8 mouse cellular contexts compared by ENCODE assay signal in genomic region chr6:34176111-34176863, GRCm38 (mm10). TPM values are rescaled to one million over a fixed set of nuclear protein-coding genes. Genes with fewer than 3 reads are reported as not detected.
A peak's percentile ranks its signal among the peaks of the same experiment; 100 is the strongest.
DNase-seq lines count a peak whose midpoint lies in the region; ATAC-seq and TF ChIP-seq lines count a peak whose summit lies in the region.

No protein-coding gene starts in this region.

- WGBS in heart, embryonic 11.5 days (ENCODE audit: insufficient replicate concordance), result 2% methylated on average over 29 of the region's 29 CpGs
- WGBS in embryonic facial prominence, embryonic 15.5 days, result 2% methylated on average over 29 of the region's 29 CpGs
- 2% methylated on average over 29 of the region's 29 CpGs for WGBS in limb, embryonic 10.5 days

- no peaks in the 10 kb centered on the region for H3K27me3 ChIP-seq in heart, embryonic 11.5 days (ENCODE audit: control insufficient read depth, insufficient read depth, low read length)
- no peaks in the 10 kb centered on the region for H3K27me3 ChIP-seq in embryonic facial prominence, embryonic 15.5 days
- no peaks in the 10 kb centered on the region for H3K27me3 ChIP-seq in limb, embryonic 10.5 days (ENCODE audit: low read depth, poor library complexity, severe bottlenecking)
- no peaks in the 10 kb centered on the region for H3K27me3 ChIP-seq in myocyte (ENCODE audit: control insufficient read depth, insufficient read depth, insufficient read length)

- peak; percentile 74 for ATAC-seq in heart, embryonic 11.5 days (replicated peaks; ENCODE audit: insufficient number of reproducible peaks, low FRiP score, low TSS enrichment)
- ATAC-seq in CD4-positive, CD25-positive, alpha-beta regulatory T cell, adult 4 months, result peak; percentile 28
- ATAC-seq in embryonic facial prominence, embryonic 15.5 days (ENCODE audit: insufficient number of reproducible peaks, low FRiP score, low TSS enrichment, low read depth), result peak; percentile 75

- peak overlapping the region; percentile 56 for H3ac ChIP-seq in myocyte (ENCODE audit: control insufficient read depth, insufficient read length)

- DNase-seq in heart, postnatal 25 days (ENCODE audit: low spot score), result no peak
- no peak for DNase-seq in limb, embryonic 10.5 days (ENCODE audit: low spot score)
- no peak for DNase-seq in adrenal gland, adult 2 months
- no peak for DNase-seq in adrenal gland, postnatal 36 days

- peak overlapping the region; percentile 73 for H3K4me2 ChIP-seq in heart, embryonic 11.5 days
- peak overlapping the region; percentile 70 for H3K4me2 ChIP-seq in embryonic facial prominence, embryonic 15.5 days (replicated peaks)
- peak overlapping the region; percentile 89 for H3K4me2 ChIP-seq in myocyte (ENCODE audit: low read depth)

- intact Hi-C loops in heart, postnatal 25 days (cut with DNase I), result loop anchor here (5.0 kb wide), 2 partner anchors 929 to 1114 kb away; partner anchors contain the start of genes Chchd3 and Exoc4

- H3K79me2 ChIP-seq in myocyte (ENCODE audit: control insufficient read depth, insufficient read depth), result peaks cover 27% of the 10 kb centered on the region

- H3K27ac ChIP-seq in heart, embryonic 11.5 days (ENCODE audit: low read depth, low read length), result peak overlapping the region; percentile 75
- H3K27ac ChIP-seq in embryonic facial prominence, embryonic 15.5 days (replicated peaks), result peak overlapping the region; percentile 89
- H3K27ac ChIP-seq in limb, embryonic 10.5 days, result peak overlapping the region; percentile 90

- H3K9ac ChIP-seq in heart, embryonic 11.5 days (ENCODE audit: low read depth, low read length), result peak overlapping the region; percentile 84
- H3K9ac ChIP-seq in embryonic facial prominence, embryonic 15.5 days, result peak overlapping the region; percentile 84

- peaks cover 4% of the 10 kb centered on the region; the same call in 1 of the 2 replicates for H3K36me3 ChIP-seq in heart, embryonic 11.5 days (ENCODE audit: control insufficient read depth, insufficient read depth, low read length)
- H3K36me3 ChIP-seq in embryonic facial prominence, embryonic 15.5 days, result no peaks in the 10 kb centered on the region
- H3K36me3 ChIP-seq in limb, embryonic 10.5 days, result peaks cover 4% of the 10 kb centered on the region; the same call in 1 of the 2 replicates
- H3K36me3 ChIP-seq in myocyte (ENCODE audit: control insufficient read depth, insufficient read depth), result no peaks in the 10 kb centered on the region

- H3K4me1 ChIP-seq in heart, embryonic 11.5 days (ENCODE audit: control insufficient read depth, insufficient read depth, low read length), result peaks cover 15% of the 10 kb centered on the region
- peaks cover 21% of the 10 kb centered on the region for H3K4me1 ChIP-seq in embryonic facial prominence, embryonic 15.5 days
- peaks cover 9% of the 10 kb centered on the region for H3K4me1 ChIP-seq in limb, embryonic 10.5 days

- no peak for TF ChIP-seq POLR2A in myocyte (IDR thresholded peaks at IDR 0.05; ENCODE audit: insufficient read length, low read depth)

- peak overlapping the region; percentile 81 for H3K4me3 ChIP-seq in heart, embryonic 11.5 days (ENCODE audit: low read depth, low read length)
- peak overlapping the region; percentile 91 for H3K4me3 ChIP-seq in embryonic facial prominence, embryonic 15.5 days (replicated peaks)
- H3K4me3 ChIP-seq in limb, embryonic 10.5 days, result peak overlapping the region; percentile 91
- H3K4me3 ChIP-seq in myocyte, result peak overlapping the region; percentile 61

- H3K9me3 ChIP-seq in heart, embryonic 11.5 days (replicated peaks; ENCODE audit: control insufficient read depth, low read length), result no peaks in the 10 kb centered on the region
- H3K9me3 ChIP-seq in embryonic facial prominence, embryonic 15.5 days (replicated peaks), result no peaks in the 10 kb centered on the region
- H3K9me3 ChIP-seq in limb, embryonic 10.5 days (replicated peaks), result no peaks in the 10 kb centered on the region

TF ChIP-seq in myocyte, 11 proteins besides CTCF, POLR2A, EP300 and RAD21:
- TF ChIP-seq MYOD1 (IDR thresholded peaks at IDR 0.05; ENCODE audit: control insufficient read depth in 1 of 3, insufficient read length in 2 of 3, low read depth in 2 of 3), result no peak
- no peak for TF ChIP-seq REST (IDR thresholded peaks at IDR 0.05; ENCODE audit: insufficient read depth, insufficient read length)
- no peak for TF ChIP-seq MYOG (IDR thresholded peaks at IDR 0.05; ENCODE audit: control insufficient read depth in 1 of 3, insufficient read depth in 1 of 3, insufficient read length in 2 of 3, low read depth in 2 of 3)
- TF ChIP-seq SRF (IDR thresholded peaks at IDR 0.05; ENCODE audit: control insufficient read depth, insufficient read length, low read depth), result no peak
- TF ChIP-seq CEBPB (IDR thresholded peaks at IDR 0.05; ENCODE audit: insufficient read depth, poor library complexity, severe bottlenecking), result no peak
- TF ChIP-seq TCF3 (IDR thresholded peaks at IDR 0.05; ENCODE audit: insufficient read length, low read depth), result no peak
- TF ChIP-seq USF1 (IDR thresholded peaks at IDR 0.05; ENCODE audit: low read depth), result peak; percentile 64
- TF ChIP-seq MAX (IDR thresholded peaks at IDR 0.05; ENCODE audit: low read depth), result no peak
- no peak for TF ChIP-seq E2F4 (IDR thresholded peaks at IDR 0.05; ENCODE audit: insufficient read depth)

RNA-seq across cellular contexts. Expression of gene Slc35b4, which starts 0.6 kb away (rescaled TPM):
- polyA plus RNA-seq in heart, embryonic 11.5 days (2014; fragmentation: Nextera tagmentation; extraction: Ambion mirVana), result 44.6 and 50.4 TPM in 2 replicates
- 1 to 10 TPM; 8.7 to 9.8 TPM for total RNA-seq in heart, postnatal 25 days (2021)
- polyA plus RNA-seq in CD4-positive, CD25-positive, alpha-beta regulatory T cell, adult 4 months (2017; shearing (Covaris generic)), result 10 to 100 TPM; 29.9 to 45.3 TPM
- polyA plus RNA-seq in embryonic facial prominence, embryonic 15.5 days (2015; fragmentation: Nextera tagmentation; extraction: Ambion mirVana), result 43.6 and 44.5 TPM in 2 replicates
- polyA plus RNA-seq in limb, embryonic 10.5 days (2016; fragmentation: Nextera tagmentation; extraction: Ambion mirVana), result 37.9 and 40.1 TPM in 2 replicates
- 18.3 TPM for polyA plus RNA-seq in myocyte (2012; fragmentation: generic; extraction: Trizol)
- total RNA-seq in adrenal gland, adult 2 months (2021), result 10 to 100 TPM; 25.0 to 46.9 TPM
- polyA plus RNA-seq in adrenal gland, adult 2 months (2012; rRNA removed), result 9.6 and 11.7 TPM in 2 replicates
- total RNA-seq in adrenal gland, postnatal 36 days (2021), result 10 to 100 TPM; 33.2 to 36.9 TPM
